Mouse (Mus musculus): ENCODE measurements around the gene Rnf38. TPM values are rescaled to one million over a fixed set of nuclear protein-coding genes. Genes with fewer than 3 reads are reported as not detected.

The Rnf38 gene
- polyA plus RNA-seq, 2 experiments, result 26.8 to 107 TPM

DNA sequence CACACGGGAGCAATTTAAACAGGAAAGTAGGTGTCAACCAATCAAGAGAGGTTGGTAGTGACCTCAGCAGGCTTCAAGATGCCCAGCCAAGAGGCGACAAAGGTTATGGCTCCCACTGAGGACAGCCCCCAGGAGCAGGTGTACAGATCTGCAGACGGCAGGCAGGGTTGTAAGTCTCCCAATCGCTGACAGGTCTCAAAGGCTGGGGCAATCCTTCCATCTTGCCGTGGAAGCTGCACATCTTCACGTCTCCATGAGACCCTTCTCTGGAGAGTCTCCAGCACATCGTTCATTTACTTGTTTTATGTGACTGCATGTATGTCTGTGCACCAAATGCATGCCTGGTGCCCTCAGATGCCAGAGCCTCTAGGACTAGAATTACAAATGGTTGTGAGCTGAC, 122.8 kb downstream of the Rnf38 start:
- Histone ChIP-seq H3K4me2 (replicated peaks; ENCODE audit: low read depth, low read length, severe bottlenecking) (no peak overlapping the region), H3K4me1 (ENCODE audit: control insufficient read depth, insufficient read depth, low read length) (peaks cover 13% of the 10 kb centered on the region), H3K4me3 (replicated peaks; ENCODE audit: low read length) (no peak overlapping the region), H3K9ac (ENCODE audit: low read depth, low read length, severe bottlenecking) (no peak overlapping the region), H3K9me3 (ENCODE audit: control insufficient read depth, low read length) (no peaks in the 10 kb centered on the region), H3K27ac (replicated peaks; ENCODE audit: low read depth, low read length) (no peak overlapping the region), H3K36me3 (ENCODE audit: control insufficient read depth, insufficient read depth, low read length) (no peaks in the 10 kb centered on the region), H3K27me3 (ENCODE audit: control insufficient read depth, insufficient read depth, low read length) (no peaks in the 10 kb centered on the region)
- 65% methylated on average over 7 of the region's 7 CpGs for WGBS
- TF ChIP-seq POLR2A (IDR thresholded peaks at IDR 0.05; ENCODE audit: borderline replicate concordance, extremely low read depth, insufficient read depth, insufficient read length), result no peak
- no peak for ATAC-seq (ENCODE audit: low FRiP score, low read depth)
- no peak for DNase-seq (ENCODE audit: low spot score)

DNA sequence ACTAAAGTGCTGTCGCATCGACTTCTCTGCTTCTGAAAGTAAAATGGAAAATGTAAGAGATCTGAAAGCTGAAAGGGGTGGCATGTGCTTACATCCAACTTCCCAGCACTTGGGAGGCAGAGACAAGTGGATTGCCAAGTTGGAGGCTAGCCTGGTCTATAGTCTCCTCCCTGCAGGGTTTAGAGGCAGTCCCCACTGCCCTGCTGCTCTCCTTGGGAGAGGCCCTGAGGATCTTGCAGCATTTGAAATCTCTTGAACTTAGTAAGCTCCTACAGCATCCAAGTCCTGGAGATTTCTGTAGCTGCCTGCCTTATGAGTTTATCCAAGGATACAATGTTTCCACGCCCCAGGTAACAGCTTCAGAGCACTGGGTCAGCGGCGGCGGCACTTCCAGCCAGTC, 125.3 kb downstream of the Rnf38 start:
- no peak for ATAC-seq (ENCODE audit: low FRiP score, low read depth)
- no peak for TF ChIP-seq POLR2A (IDR thresholded peaks at IDR 0.05; ENCODE audit: borderline replicate concordance, extremely low read depth, insufficient read depth, insufficient read length)
- H3K4me1 ChIP-seq (ENCODE audit: control insufficient read depth, insufficient read depth, low read length), result peaks cover 24% of the 10 kb centered on the region

DNA sequence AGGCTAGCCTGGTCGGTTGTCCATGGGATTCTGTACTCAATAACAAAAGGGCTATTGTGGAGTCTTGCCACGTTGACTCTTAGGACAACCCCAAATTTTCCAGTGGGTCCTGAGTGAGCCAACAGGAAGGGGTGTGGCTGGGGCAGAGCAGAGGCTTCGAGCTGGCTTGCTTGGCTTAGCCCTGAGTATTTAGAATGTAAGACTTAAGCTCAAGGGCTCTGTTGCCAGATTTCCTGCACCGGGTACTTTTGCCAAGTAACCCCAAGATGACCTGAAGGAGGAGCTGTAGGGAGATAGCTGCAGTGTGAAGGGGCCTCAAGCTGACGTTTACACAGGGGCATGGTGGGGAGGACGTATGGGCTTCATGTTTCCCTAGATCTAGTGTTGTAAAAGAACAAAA, 126.2 kb downstream of the Rnf38 start:
- ATAC-seq (ENCODE audit: low FRiP score, low read depth), result no peak
- WGBS, result 38% methylated on average over 6 of the region's 6 CpGs
- Histone ChIP-seq H3K4me1 (ENCODE audit: control insufficient read depth, insufficient read depth, low read length) (peaks cover 23% of the 10 kb centered on the region), H3K36me3 (ENCODE audit: control insufficient read depth, insufficient read depth, low read length) (no peaks in the 10 kb centered on the region), H3K27me3 (ENCODE audit: control insufficient read depth, insufficient read depth, low read length) (no peaks in the 10 kb centered on the region), H3K9ac (ENCODE audit: low read depth, low read length, severe bottlenecking) (no peak overlapping the region), H3K27ac (replicated peaks; ENCODE audit: low read depth, low read length) (no peak overlapping the region), H3K4me2 (replicated peaks; ENCODE audit: low read depth, low read length, severe bottlenecking) (no peak overlapping the region), H3K9me3 (ENCODE audit: control insufficient read depth, low read length) (no peaks in the 10 kb centered on the region), H3K4me3 (replicated peaks; ENCODE audit: low read length) (no peak overlapping the region)
- DNase-seq (ENCODE audit: low spot score), result no peak
- no peak for TF ChIP-seq POLR2A (IDR thresholded peaks at IDR 0.05; ENCODE audit: borderline replicate concordance, extremely low read depth, insufficient read depth, insufficient read length)

More for the DNA sequence above, 125.3 kb downstream of the Rnf38 start:
- DNase-seq (ENCODE audit: low spot score), result no peak
- Histone ChIP-seq H3K4me2 (replicated peaks; ENCODE audit: low read depth, low read length, severe bottlenecking) (no peak overlapping the region), H3K4me3 (replicated peaks; ENCODE audit: low read length) (no peak overlapping the region), H3K9me3 (ENCODE audit: control insufficient read depth, low read length) (no peaks in the 10 kb centered on the region), H3K27me3 (ENCODE audit: control insufficient read depth, insufficient read depth, low read length) (no peaks in the 10 kb centered on the region), H3K36me3 (ENCODE audit: control insufficient read depth, insufficient read depth, low read length) (no peaks in the 10 kb centered on the region), H3K27ac (replicated peaks; ENCODE audit: low read depth, low read length) (no peak overlapping the region), H3K9ac (ENCODE audit: low read depth, low read length, severe bottlenecking) (no peak overlapping the region)
- 82% methylated on average over 6 of the region's 6 CpGs for WGBS

DNA sequence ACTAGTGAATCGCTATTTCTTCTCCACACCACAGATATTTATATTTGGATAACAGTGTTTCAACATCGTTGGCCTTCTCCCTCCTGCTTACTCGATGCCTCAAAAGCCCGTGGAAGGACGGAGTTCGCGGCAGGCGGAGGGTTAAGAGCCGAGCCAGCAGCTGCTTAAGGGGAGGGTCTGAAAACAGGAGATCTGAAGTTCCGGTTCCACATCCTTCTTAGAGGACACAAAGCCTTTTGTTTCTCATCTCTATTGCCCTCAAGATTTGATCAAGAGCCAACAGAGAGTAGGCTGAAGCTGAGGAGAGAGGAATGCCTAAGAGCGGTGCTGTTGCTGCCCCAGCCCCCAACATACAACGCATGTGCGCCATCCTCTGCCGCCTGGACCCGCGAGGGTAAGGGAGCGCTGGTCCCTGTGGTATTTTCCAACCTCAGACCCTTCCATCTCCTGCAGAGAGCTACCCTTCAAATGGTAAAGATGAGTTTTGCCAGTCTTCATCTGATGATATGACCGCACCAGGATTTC, 127.2 kb downstream of the Rnf38 start:
- Histone ChIP-seq H3K9ac (ENCODE audit: low read depth, low read length, severe bottlenecking) (no peak overlapping the region), H3K27ac (replicated peaks; ENCODE audit: low read depth, low read length) (no peak overlapping the region), H3K36me3 (ENCODE audit: control insufficient read depth, insufficient read depth, low read length) (no peaks in the 10 kb centered on the region), H3K27me3 (ENCODE audit: control insufficient read depth, insufficient read depth, low read length) (no peaks in the 10 kb centered on the region), H3K9me3 (ENCODE audit: control insufficient read depth, low read length) (no peaks in the 10 kb centered on the region), H3K4me2 (replicated peaks; ENCODE audit: low read depth, low read length, severe bottlenecking) (peak overlapping the region; percentile 37; the same call in 1 of the 2 replicates), H3K4me1 (ENCODE audit: control insufficient read depth, insufficient read depth, low read length) (peaks cover 23% of the 10 kb centered on the region), H3K4me3 (replicated peaks; ENCODE audit: low read length) (peak overlapping the region; percentile 22)
- DNase-seq (ENCODE audit: low spot score) (peak; percentile 41), ATAC-seq (ENCODE audit: low FRiP score, low read depth) (0 out of 2 replicates have a peak, but pooled peaks have one; percentile 30)
- WGBS, result 41% methylated on average over 18 of the region's 18 CpGs
- TF ChIP-seq POLR2A (IDR thresholded peaks at IDR 0.05; ENCODE audit: borderline replicate concordance, extremely low read depth, insufficient read depth, insufficient read length), result no peak

DNA sequence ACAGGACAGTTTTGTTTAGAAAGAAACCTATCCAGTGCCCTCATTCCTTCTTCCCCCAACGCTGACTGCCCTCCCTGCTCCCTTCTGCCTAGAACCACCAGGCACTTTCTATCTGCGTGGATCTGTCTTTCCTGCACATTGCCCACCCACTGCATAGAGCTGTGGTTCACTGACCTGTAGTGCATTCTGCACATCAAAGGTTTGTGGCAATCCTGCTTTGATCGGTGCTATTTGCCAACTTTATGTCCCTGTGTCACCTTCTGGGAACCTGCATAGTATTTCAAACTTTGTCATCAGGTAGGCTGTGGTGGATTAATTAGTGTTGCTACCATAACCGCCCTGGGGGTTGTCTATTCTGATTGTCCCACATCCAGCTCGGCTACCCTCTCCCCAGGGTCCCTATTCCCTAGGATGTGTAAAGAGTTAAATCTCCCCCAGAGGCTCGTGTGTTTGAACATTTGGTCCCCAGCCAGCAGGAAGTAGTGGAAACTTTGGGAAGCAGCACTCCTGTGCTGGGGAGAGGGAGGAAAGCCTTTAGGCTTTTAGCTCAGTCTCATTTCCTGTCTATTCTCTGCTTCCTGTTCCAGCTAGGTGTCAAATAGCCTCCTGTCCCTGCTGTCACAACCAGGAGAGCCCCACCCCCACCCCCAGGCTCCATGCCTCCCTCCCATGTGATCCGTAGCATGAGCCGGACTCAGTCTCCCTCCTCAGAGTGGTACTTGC, 129.2 kb downstream of the Rnf38 start:
- Histone ChIP-seq H3K36me3 (ENCODE audit: control insufficient read depth, insufficient read depth, low read length) (no peaks in the 10 kb centered on the region), H3K27ac (replicated peaks; ENCODE audit: low read depth, low read length) (peak overlapping the region; percentile 49; the same call in 1 of the 2 replicates), H3K4me2 (replicated peaks; ENCODE audit: low read depth, low read length, severe bottlenecking) (no peak overlapping the region), H3K27me3 (ENCODE audit: control insufficient read depth, insufficient read depth, low read length) (no peaks in the 10 kb centered on the region), H3K4me3 (replicated peaks; ENCODE audit: low read length) (no peak overlapping the region), H3K9me3 (ENCODE audit: control insufficient read depth, low read length) (no peaks in the 10 kb centered on the region), H3K9ac (ENCODE audit: low read depth, low read length, severe bottlenecking) (peak overlapping the region; percentile 21; the same call in 1 of the 2 replicates), H3K4me1 (ENCODE audit: control insufficient read depth, insufficient read depth, low read length) (peaks cover 23% of the 10 kb centered on the region)
- no peak for DNase-seq (ENCODE audit: low spot score)
- WGBS, result 10% methylated on average over 8 of the region's 8 CpGs
- no peak for ATAC-seq (ENCODE audit: low FRiP score, low read depth)
- no peak for TF ChIP-seq POLR2A (IDR thresholded peaks at IDR 0.05; ENCODE audit: borderline replicate concordance, extremely low read depth, insufficient read depth, insufficient read length)
